ENCODE assay signal across 9 mouse cellular contexts in the genomic region with DNA sequence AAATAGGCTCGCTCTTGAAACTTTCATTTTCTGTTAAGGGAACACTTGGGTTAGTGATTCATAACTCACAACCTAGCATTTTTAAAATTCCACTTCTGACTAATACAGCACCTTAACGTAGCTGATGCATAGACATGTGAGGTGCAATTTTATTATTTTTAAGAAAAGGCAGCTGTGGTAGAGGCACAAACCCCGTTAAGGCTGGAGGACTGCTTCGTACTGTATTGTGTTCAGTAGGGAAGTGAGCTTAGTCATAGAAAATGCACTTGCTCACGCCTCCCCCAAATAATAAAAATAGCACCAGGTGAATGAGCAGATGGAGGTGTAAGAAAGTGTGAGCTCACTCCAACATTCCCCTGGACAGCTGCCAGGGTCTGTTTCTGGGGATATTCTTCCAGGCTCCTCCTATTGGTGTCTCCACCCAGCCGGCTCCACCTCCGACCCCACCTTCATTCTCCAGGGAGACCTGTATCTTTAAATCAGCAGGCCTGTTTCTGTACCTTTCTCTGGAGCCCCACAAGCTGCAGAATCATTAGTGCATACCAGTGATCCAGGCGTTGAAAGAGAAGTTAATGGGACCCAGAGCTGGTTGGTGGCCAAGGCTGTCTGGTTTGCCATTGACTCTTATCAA. TPM values are rescaled to one million over a fixed set of nuclear protein-coding genes. Genes with fewer than 3 reads are reported as not detected.
DNase-seq lines count a peak whose midpoint lies in the region; ATAC-seq and TF ChIP-seq lines count a peak whose summit lies in the region.
"Had no signal": no experiment of that assay in that cellular context is flagged by ENCODE, and none has a peak within 500 bp of the region (broad histone marks: within the 10 kb centered on the region; RNA-seq: fewer than 3 reads in every experiment).

No protein-coding gene starts in this region.

- H3K27me3 ChIP-seq in forebrain, embryonic 15.5 days = no peaks in the 10 kb centered on the region
- H3K27me3 ChIP-seq in forebrain, embryonic 10.5 days (ENCODE audit: poor library complexity, severe bottlenecking) = no peaks in the 10 kb centered on the region
- H3K27me3 ChIP-seq in forebrain, embryonic 16.5 days (replicated peaks; ENCODE audit: control insufficient read depth, insufficient read depth, low read length) = no peaks in the 10 kb centered on the region
- no peaks in the 10 kb centered on the region for H3K27me3 ChIP-seq in lung, embryonic 14.5 days (ENCODE audit: insufficient read depth, low read length)
- H3K27me3 ChIP-seq: neural tube, embryonic 12.5 days had no signal

- no peak overlapping the region for H3K4me2 ChIP-seq in forebrain, embryonic 15.5 days (replicated peaks)
- no peak overlapping the region for H3K4me2 ChIP-seq in forebrain, embryonic 16.5 days (ENCODE audit: low read length)
- H3K4me2 ChIP-seq in lung, embryonic 14.5 days = no peak overlapping the region
- H3K4me2 ChIP-seq: neural tube, embryonic 12.5 days had no signal

- no peak overlapping the region for H3K9ac ChIP-seq in forebrain, embryonic 15.5 days (replicated peaks)
- H3K9ac ChIP-seq in forebrain, embryonic 16.5 days (replicated peaks; ENCODE audit: low read depth, low read length) = no peak overlapping the region
- no peak overlapping the region for H3K9ac ChIP-seq in lung, embryonic 14.5 days
- H3K9ac ChIP-seq: neural tube, embryonic 12.5 days had no signal

- intact Hi-C loops in gastrocnemius, postnatal 36 days (cut with DNase I) = no loop called here

- H3K4me1 ChIP-seq in forebrain, embryonic 15.5 days = peaks cover 10% of the 10 kb centered on the region; the same call in 1 of the 2 replicates
- H3K4me1 ChIP-seq in forebrain, embryonic 10.5 days = no peaks in the 10 kb centered on the region
- H3K4me1 ChIP-seq in forebrain, embryonic 16.5 days (replicated peaks; ENCODE audit: control insufficient read depth, insufficient read depth, low read length) = peaks cover 7% of the 10 kb centered on the region; the same call in 1 of the 2 replicates
- no peaks in the 10 kb centered on the region for H3K4me1 ChIP-seq in lung, embryonic 14.5 days (ENCODE audit: insufficient read depth)
- H3K4me1 ChIP-seq: neural tube, embryonic 12.5 days had no signal

- 40% methylated on average over 8 of the region's 8 CpGs for WGBS in forebrain, embryonic 15.5 days
- WGBS in forebrain, embryonic 10.5 days = 80% methylated on average over 8 of the region's 8 CpGs
- WGBS in forebrain, embryonic 16.5 days = 41% methylated on average over 8 of the region's 8 CpGs
- WGBS in lung, embryonic 14.5 days = 44% methylated on average over 8 of the region's 8 CpGs

- peak overlapping the region; percentile 31; the same call in 1 of the 2 replicates for H3K27ac ChIP-seq in forebrain, embryonic 15.5 days (replicated peaks)
- H3K27ac ChIP-seq in forebrain, embryonic 10.5 days = no peak overlapping the region
- no peak overlapping the region for H3K27ac ChIP-seq in forebrain, embryonic 16.5 days (ENCODE audit: low read length)
- 0 out of 2 replicates have a peak overlapping the region, but pooled peaks have one; percentile 6 for H3K27ac ChIP-seq in lung, embryonic 14.5 days (ENCODE audit: low read depth)
- H3K27ac ChIP-seq: neural tube, embryonic 12.5 days had no signal

- no peak for TF ChIP-seq CTCF in lung, embryonic 14.5 days (IDR thresholded peaks at IDR 0.05; ENCODE audit: low read depth)

- H3K9me3 ChIP-seq in forebrain, embryonic 15.5 days = no peaks in the 10 kb centered on the region
- no peaks in the 10 kb centered on the region for H3K9me3 ChIP-seq in forebrain, embryonic 10.5 days
- H3K9me3 ChIP-seq in forebrain, embryonic 16.5 days (ENCODE audit: control insufficient read depth, low read length) = no peaks in the 10 kb centered on the region
- no peaks in the 10 kb centered on the region for H3K9me3 ChIP-seq in lung, embryonic 14.5 days (ENCODE audit: low read depth, low read length)
- H3K9me3 ChIP-seq: neural tube, embryonic 12.5 days had no signal

- H3K4me3 ChIP-seq in forebrain, embryonic 15.5 days = no peak overlapping the region
- H3K4me3 ChIP-seq in forebrain, embryonic 10.5 days = no peak overlapping the region
- no peak overlapping the region for H3K4me3 ChIP-seq in forebrain, embryonic 16.5 days (replicated peaks; ENCODE audit: low read length)
- no peak overlapping the region for H3K4me3 ChIP-seq in lung, embryonic 14.5 days (ENCODE audit: low read depth, low read length)
- H3K4me3 ChIP-seq: neural tube, embryonic 12.5 days had no signal

- DNase-seq in forebrain, embryonic 10.5 days (ENCODE audit: extremely low spot score, low spot score) = no peak
- DNase-seq in R1 (ENCODE audit: low read depth, low spot score) = peak; percentile 21
- DNase-seq in kidney, postnatal 10 days = peak; percentile 79
- peak; percentile 79 for DNase-seq in lung, embryonic 14.5 days
- DNase-seq in gastrocnemius, postnatal 36 days = no peak
- no peak for DNase-seq in spleen, postnatal 4 days (ENCODE audit: low spot score in 2 of 2)

- peak; percentile 60 for ATAC-seq in forebrain, embryonic 15.5 days (replicated peaks)
- peak; percentile 64 for ATAC-seq in forebrain, embryonic 16.5 days
- ATAC-seq in lung, embryonic 14.5 days (ENCODE audit: insufficient read depth) = peak; percentile 60

- no peaks in the 10 kb centered on the region for H3K36me3 ChIP-seq in forebrain, embryonic 15.5 days
- no peaks in the 10 kb centered on the region for H3K36me3 ChIP-seq in forebrain, embryonic 10.5 days (replicated peaks)
- no peaks in the 10 kb centered on the region for H3K36me3 ChIP-seq in forebrain, embryonic 16.5 days (ENCODE audit: control insufficient read depth, insufficient read depth)
- H3K36me3 ChIP-seq in lung, embryonic 14.5 days (ENCODE audit: insufficient read depth) = no peaks in the 10 kb centered on the region
- H3K36me3 ChIP-seq: neural tube, embryonic 12.5 days had no signal

RNA-seq across cellular contexts. Expression of gene Usp24, which starts 34.4 kb away (rescaled TPM):
- polyA plus RNA-seq in forebrain, embryonic 15.5 days (2015; fragmentation: Nextera tagmentation; extraction: Ambion mirVana) = 8.9 and 9.0 TPM in 2 replicates
- 7.6 and 8.6 TPM in 2 replicates for polyA plus RNA-seq in forebrain, embryonic 10.5 days (2016; fragmentation: Nextera tagmentation; extraction: Ambion mirVana)
- 7.7 and 8.8 TPM in 2 replicates for polyA plus RNA-seq in forebrain, embryonic 16.5 days (2015; fragmentation: Nextera tagmentation; extraction: Ambion mirVana)
- 12.2 and 12.6 TPM in 2 replicates for polyA plus RNA-seq in lung, embryonic 14.5 days (2014; fragmentation: Nextera tagmentation; extraction: Ambion mirVana)
- 10 to 100 TPM; 50.5 to 52.6 TPM for total RNA-seq in gastrocnemius, postnatal 36 days (2021)

Comparison
In these comparisons a context has a peak if more than half of its experiments do, and no peak if none do; other contexts are left out.
1. H3K27ac ChIP-seq: peak in forebrain, embryonic 15.5 days (single experiment) and lung, embryonic 14.5 days (single experiment); none in forebrain, embryonic 10.5 days (single experiment) and forebrain, embryonic 16.5 days (single experiment).
2. DNase-seq: peak in R1 (single experiment), kidney, postnatal 10 days (single experiment) and lung, embryonic 14.5 days (single experiment); none in forebrain, embryonic 10.5 days (single experiment), gastrocnemius, postnatal 36 days (0 of 2) and spleen, postnatal 4 days (0 of 2).
3. Peak in every context shown above with its lines, with median percentiles within 50 percentile points of each other: ATAC-seq.